Mouse (Mus musculus) lung, adult 2 months (tissue): ENCODE measurements around the gene Atf6.

ENCODE experiments used
- CTCF ChIP-seq: fragments of 200-500 bp; IDR thresholded peaks from 2 replicates; pipeline ENCODE4 v1.5.1; 2011; ENCODE audit warnings: mild to moderate bottlenecking, low read length, control low read depth; ENCODE audit not compliant: insufficient read depth
- POLR2A ChIP-seq: fragments of 200-500 bp; IDR thresholded peaks from 2 replicates; pipeline ENCODE4 v1.6.1; 2011; ENCODE audit warnings: low read depth, mild to moderate bottlenecking, control low read depth, low read length, borderline replicate concordance; ENCODE audit errors: extremely low read depth

GRCm38 (mm10) chr1:170800694-170801093 is 66.9 kb downstream of the Atf6 start:
- TF ChIP-seq CTCF: no peak
- no peak for TF ChIP-seq POLR2A
